Mouse (Mus musculus) heart, adult 2 months (tissue): ENCODE measurements at regions not wholly inside any gene's neighbourhood (a gene's known extent, or its start where the extent isn't known, plus 50 kb on each side); places are given as distances from the start of the nearest gene placed in this dataset.

Experiments used
- CTCF ChIP-seq: fragments of 200-600 bp; IDR thresholded peaks from 2 replicates; pipeline ENCODE4 v1.8.1; 2022; ENCODE audit warnings: antibody characterized with exemption, mild to moderate bottlenecking, moderate library complexity
- POLR2A ChIP-seq: fragments of 200-500 bp; IDR thresholded peaks from 2 replicates; pipeline ENCODE4 v1.6.1; 2011; ENCODE audit warnings: mild to moderate bottlenecking, low read depth, low read length, control low read depth; ENCODE audit not compliant: insufficient read depth

DNA sequence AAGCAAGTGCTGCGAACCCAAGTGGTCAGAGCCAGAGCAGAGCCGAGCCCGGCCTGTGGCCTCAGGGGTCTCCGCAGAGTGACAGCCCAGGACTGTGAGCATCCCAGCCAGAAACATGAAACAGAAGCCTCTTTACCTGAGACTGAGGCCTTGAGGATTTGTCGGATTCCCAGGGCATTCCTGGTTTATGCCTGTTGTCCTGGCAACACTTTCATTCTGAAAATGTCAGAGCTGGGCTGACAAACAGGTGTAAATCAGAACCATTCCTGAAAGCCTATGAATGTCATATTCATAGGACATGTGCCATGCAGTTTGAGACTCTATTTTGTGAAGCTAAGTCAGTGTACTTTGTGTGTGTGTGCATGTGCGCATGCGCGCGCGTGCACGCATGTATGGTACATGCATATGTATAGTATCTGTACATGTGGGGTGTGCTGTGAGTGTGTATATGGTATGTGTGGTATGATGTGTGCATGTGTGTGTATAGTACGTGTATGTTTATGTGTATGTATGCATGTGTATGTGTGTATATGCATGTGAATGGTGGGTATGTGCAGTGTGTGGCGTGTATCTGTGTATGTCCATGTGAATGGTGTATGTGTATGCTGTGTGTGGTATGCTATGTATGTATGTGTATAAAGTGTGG is 152.9 kb downstream of the Trim29 start:
- TF ChIP-seq CTCF = no peak
- no peak for TF ChIP-seq POLR2A
